Mouse (Mus musculus): ENCODE data around the gene Polrmt. TPM values are rescaled to one million over a fixed set of nuclear protein-coding genes. Genes with fewer than 3 reads are reported as not detected.

Gene Polrmt
- total RNA-seq (2021), result 10 to 100 TPM; 46.3 to 49.5 TPM
- long read RNA-seq, experiment 1, transcript Polrmt-201 (21 exons, 3,755 nt), result major isoform, 29 of 37 reads
- long read RNA-seq, experiment 1, partial matches to known transcripts, result 5 of 37 reads
- long read RNA-seq, experiment 1, other reads (novel, unspliced or antisense), result 3 of 37 reads
- long read RNA-seq, experiment 2, transcript Polrmt-201 (21 exons, 3,755 nt), result major isoform, 8 of 17 reads
- long read RNA-seq, experiment 2, partial matches to known transcripts, result 7 of 17 reads
- long read RNA-seq, experiment 2, other reads (novel, unspliced or antisense), result 2 of 17 reads

DNA sequence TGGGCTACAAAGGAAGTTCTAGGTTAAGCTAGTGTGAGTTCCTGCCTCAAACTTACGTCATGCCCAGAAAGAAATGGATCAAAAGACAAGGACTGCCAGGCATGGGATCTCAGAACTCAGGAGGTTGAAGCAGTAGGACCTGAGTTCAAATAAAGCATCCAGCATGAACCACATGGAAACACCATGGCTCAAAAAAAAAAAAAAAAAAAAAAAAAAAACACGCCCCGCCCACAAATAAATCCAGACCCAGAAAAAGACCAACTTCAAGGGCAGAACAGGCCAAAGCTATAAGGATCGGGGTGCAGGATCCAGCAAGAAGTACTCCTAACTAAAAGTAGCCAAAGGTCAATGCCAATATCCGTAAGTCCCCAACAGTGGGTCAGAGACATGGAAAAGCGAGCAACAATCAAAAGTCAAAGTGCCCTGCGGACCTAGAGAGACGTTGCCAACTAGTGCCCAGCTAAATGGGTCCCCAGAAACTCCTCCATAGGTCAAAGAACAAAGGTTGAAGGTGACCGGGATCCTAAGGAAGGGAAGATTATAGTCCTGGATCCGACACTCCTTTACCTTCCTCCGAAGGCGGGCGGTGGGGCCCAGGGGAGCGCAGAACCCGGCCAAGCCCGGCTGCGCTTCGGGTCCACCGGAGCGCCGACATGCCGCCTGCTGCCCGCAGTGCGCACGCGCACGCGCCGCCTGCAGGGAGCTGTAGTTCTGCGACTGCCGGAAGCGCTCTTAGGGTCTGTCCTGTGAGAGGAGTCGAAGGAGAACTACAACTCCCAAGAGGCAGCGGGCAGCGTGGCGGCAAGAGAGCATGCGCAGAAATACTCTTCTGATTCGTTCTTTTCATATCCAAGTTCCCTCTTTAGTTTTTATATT lies at the start of gene Polrmt:
TSS of gene Polrmt (minus strand) at position 684 of the 876 bp plus-strand sequence.
- peak; percentile 97 to 98 for DNase-seq

DNA sequence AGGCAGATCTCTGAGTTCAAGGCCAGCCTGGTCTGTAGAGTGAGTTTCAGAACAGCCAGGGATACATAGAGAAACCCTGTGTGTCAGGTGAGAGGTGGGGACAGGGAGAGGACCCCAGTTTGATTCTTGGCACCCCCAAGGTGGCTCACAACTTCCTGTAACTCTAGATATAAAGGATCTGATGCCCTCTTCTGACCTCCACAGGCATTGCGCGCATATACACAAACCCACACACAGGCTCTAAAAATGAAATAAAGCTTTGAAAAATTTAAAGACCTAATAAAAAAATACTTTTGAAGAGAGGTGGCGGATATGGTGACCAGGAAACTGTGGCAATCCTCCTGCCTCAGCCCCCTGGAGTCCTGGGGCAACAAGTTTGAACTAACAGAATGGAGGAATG lies 49.5 kb upstream of the Polrmt start:
- DNase-seq, result no peak

DNA sequence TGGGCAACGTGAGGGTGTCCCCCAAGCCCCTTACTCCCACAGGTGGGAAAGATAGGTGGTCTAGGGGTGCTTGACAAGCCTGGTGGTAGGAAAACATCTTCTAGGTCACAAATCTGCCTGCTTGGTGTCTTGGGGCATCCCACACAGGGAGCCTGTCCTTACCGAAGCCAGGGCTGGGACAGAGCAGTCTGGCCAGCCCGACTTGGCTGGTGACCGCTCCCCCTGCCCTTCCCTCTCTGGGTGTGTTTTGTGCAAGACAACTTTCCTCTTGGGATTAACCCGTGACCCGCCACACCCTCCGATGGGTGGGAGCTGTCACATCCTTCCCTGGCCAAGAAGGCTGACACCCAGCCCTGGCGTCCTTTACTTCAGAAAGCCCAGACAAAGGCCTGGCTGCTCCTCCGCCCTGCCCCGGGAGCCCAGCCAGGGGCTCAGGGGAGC lies 48.1 kb upstream of the Polrmt start:
- peak; percentile 91 to 97 for DNase-seq

DNA sequence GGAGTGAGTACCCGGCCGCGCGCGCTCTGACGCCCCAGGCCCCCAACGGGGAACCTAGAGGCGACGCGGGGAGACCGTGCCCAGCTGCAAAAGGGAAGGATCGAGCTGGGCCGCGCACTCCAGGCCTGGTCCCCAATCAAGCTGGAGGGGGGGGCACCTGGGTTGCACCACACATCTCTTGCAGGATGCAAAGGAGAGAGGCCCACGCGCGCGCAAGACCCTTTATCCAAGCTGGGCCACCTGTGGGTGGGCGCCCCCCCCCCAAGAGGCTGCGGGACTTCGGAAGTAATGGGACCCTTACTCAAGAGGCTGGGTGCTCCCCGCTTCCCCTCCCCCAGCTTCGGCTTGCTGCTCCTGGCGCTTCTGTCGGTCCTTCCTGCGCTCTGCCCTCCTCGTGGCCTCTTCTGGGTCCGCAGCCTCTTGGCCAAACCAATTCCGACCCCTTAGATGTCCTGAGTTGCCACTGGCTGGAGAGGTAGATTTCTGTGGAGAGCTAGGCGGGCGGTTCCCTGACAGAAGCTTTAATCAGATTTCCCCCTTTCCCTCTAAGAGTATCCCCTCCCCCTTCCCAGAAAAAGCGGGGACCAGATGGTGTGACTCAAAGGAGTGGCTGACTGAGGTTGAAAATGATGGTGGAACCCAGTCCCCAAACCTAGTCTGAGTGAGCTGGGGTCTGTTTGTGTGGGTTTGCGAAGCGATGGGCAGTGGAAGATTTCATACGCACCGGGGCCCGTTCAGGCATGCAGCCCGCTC lies 47.5 kb upstream of the Polrmt start:
- peak; percentile 55 to 61 for DNase-seq

DNA sequence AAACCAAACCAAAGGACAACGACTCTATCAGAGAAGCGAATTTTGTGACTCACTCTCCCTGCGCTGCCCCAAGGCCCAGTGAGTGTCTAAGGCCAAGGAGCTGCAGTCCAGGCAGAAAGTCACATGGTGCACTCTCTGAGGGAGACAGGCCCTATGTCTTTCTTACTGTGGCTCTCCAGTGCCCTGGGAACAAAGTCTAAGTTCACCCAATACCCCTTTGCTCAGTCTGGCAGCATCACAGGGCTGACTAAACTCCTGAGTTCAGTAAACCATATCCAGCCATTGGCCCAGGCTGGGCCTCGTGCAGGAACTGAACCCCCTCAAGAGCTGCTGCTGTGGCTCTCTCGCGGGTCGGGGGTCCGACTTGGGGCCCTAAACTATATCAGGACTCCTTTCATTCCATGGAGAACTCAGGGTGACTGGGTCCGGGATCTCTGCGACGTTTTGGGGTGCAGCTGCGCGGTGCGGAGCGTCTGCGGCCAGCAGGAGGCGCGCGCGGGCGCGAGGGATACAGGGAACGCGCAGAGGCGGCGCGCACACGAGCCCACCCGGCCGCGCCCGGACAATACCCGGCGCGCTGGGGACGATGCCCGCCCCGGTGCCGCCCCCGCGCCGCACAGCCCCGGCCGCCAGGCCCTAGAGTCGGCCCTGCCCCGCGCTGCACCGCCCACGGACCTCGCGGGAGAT lies 46.8 kb upstream of the Polrmt start, which contains the start of gene Palm:
TSS of gene Palm (plus strand) at position 522 of the 687 bp plus-strand sequence.
- peak; percentile 85 to 92 for DNase-seq

DNA sequence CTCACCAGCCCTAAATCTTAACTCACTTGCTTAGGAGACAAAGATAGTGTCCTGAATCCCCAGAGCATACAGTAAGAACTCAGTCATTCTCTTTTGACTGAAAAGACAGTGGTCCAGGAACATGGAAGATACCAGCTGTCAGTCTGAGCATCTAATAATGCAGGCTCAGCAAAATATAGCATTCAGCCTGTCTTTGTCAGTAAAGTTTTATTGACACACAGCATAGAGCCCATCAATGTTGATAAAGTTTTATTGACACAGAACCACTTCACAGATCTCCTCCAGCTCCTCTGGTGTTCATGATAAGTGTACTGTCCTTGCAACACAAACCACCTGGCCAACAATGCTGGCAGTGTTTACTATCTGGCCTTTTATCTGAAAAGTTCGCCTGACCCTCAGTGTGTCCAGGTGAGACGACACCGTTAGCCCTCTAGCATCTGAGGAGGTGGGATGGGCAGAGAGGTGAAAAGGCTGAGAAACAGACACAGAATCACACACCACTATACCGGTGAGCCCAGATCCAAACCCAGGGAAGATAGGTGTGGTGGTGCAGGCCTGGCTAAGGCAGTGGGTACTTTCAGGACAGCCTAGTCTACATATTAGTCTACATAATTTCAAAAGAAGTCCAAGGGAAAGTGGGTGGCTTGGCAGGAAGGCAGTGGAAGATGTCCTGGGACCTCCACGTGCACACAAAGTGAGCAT lies 46.1 kb upstream of the Polrmt start:
- DNase-seq, result no peak

DNA sequence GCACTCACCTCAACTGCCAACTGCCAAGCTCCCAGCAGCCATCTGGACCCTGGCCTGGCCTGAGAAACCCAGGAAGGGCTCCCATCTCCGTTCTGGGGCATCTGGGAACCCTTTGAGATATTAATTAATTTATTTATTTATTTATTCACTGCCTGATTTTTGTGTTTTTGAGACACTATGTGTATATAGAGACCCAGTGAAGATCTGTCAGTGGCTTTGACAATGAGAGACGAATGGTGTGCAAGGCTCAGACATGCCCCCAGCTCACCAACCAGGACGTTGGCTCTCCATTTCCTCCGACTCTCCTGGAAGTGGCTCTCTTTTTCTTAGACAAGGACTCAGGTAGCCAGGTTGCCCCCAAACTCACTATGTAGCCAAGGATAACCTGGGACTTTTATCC lies 44.5 kb upstream of the Polrmt start, which contains the start of gene Prss57:
TSS of gene Prss57 (minus strand) at position 101 of the 400 bp plus-strand sequence.
- no peak for DNase-seq

DNA sequence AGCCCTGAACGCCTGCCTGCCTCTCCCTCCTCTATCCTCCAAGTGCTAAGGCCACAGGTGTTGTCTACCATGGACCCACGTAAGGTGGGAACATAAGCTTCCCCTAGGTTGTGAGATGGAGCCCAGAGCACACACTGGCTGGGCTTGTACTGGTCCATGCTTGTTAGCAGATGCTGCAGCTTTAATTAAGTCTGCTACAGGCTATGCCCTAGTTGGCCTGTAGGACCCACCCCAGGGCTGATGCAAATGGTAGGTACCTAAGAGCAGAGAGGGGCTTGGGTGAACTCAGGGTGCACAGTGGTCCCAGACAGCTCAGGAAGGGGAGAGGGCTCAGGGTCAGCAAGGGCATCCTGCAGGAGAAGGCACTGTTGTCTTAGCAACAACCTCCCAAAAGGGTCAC lies 43.2 kb upstream of the Polrmt start:
- no peak for DNase-seq

DNA sequence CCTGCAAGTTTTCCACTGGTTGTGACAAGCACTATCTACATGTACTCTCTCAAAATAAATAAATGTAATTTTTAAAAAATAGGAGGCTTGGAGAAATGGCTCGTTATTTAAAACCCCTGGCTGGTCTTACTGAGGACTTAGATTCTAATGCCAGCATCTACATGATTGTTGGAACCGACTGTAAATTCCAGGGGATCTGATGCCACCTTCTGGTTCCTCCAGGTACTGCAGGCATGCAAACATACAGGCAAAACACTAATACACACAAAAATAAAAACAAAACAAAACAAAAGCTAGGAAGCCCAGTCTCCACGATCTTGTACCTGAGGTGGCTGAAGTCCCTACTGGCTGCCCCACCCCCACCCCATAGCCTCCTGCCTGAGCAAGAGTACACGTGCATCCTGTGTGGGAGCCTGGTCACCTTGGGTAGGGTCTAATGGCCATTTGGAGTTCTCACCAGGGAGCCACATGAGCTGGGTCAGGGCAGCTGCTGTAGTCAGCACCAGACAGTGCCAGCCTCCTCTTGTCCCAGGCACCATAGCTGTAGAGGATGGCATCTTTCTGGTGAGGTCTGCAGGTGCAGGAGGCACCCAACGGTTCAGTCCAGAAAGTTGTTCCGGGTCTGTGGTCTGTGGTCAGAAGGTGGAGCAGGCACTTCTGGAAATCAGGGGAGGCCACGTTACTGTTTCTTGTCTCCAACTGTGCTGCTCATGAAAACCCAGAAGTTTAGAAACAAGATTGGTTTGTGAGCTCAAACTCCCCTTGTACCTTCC lies 42.2 kb upstream of the Polrmt start:
- peak; percentile 67 to 93 for DNase-seq

DNA sequence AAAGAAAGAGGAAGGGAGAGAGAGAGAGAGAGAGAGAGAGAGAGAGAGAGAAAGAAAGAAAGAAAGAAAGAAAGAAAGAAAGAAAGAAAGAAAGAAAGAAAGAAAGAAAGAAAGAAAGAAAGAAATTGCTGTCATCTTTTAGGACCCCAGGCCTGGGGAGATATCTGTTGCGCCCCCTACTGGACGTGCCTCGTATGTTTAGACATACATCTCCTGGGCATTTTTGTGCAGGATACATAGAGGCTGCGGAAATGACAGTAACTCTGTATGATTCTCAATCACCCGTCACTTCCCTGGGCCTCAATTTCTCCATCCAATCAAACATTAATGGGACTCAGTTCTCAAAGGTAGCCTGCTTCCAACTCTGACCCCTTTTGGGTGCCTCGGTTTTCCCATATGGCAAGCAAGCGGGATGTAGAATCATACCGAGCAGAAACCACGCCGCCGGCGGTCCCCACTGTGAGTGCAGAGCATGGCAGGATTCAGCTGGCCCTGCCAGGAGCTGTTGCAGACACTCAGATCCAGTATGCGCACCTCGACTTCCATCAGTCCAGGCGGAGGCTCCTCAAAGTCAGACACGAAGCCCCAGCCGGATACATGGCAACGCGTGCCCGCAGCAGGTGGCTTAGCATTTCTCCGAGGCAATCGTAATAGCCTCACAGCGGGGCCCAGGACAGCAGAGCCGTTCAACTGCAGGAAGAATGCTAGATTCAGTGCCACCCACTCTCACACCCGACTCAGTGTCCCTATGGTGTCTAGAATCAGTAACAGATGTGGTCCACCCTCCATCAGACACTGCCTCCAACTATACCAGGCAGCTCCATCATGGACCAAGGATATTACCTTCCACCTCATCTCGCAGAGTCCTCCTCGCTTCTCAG lies 37.8 kb upstream of the Polrmt start:
- peak in 1 of 2 experiments; percentile 65 for DNase-seq

DNA sequence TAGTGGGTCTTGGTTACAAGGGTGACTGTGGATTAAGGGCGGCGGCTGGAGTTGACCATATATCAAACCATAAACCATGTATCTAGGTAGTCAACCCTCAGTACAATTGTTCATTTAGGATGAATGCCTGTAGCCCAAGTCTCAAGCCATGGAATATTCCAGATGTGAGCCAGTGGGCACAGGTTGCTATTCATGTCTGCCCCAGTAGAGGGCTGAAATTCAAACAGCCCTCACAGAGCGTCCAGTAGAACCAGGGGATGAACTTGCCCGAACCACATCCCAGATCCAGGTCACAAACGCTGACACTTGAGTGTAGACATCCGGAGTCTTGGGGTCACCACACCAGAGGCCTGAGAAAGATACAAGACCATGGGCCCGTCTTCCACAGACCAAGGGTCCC lies 36.7 kb upstream of the Polrmt start:
- DNase-seq, result no peak

DNA sequence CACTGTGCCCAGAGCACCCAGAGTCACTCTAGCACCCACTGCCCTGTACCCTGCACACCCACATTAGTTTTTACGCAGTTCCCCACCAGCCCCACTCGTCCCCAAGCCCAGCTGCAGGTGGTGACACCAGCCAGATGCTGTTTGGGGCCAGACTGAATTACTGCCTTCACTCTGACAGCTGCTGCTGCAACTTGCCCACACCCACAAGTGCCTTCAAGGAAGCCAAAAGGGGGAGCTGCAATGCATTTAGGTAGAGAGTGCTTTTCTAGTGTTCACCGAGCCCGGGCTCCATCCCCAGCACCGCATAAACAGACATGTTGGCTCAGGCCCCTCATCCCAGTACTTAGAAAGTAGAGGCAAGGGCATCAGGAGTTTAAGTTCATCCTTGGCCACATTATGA lies 35.6 kb upstream of the Polrmt start:
- no peak for DNase-seq

DNA sequence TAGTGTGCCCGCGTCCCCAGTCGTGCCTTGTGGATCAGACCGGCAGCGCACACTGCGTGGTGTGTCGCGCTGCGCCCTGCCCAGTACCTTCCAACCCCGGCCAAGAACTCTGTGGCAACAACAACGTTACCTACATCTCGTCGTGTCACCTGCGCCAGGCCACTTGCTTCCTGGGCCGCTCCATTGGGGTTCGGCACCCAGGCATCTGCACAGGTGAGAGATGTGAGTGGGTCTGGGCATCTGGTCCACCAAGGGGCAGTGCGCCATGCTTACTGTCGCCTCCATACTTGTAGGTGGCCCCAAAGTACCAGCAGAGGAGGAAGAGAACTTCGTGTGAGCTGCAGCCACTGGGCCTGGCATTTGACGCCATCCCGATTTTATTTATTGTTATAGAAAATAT lies 34.8 kb upstream of the Polrmt start:
- no peak for DNase-seq

DNA sequence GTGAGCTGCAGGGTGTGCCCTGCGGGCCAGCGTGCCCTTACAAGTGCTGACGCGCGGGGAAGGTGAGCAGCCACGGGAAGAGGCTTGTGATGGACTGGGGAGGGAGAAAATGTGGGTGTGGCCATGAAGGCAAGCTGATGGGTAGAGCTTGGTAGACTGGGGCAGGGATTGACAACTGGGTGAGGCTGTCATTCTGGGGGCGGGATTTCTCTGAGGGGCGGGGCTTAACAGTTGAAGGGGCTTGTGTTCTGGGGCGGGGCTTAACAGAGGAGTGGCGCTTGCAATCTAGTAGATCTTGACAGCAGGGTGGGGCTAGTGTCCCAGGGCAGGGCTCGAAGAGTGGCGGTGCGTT lies 34.3 kb upstream of the Polrmt start:
- no peak for DNase-seq

DNA sequence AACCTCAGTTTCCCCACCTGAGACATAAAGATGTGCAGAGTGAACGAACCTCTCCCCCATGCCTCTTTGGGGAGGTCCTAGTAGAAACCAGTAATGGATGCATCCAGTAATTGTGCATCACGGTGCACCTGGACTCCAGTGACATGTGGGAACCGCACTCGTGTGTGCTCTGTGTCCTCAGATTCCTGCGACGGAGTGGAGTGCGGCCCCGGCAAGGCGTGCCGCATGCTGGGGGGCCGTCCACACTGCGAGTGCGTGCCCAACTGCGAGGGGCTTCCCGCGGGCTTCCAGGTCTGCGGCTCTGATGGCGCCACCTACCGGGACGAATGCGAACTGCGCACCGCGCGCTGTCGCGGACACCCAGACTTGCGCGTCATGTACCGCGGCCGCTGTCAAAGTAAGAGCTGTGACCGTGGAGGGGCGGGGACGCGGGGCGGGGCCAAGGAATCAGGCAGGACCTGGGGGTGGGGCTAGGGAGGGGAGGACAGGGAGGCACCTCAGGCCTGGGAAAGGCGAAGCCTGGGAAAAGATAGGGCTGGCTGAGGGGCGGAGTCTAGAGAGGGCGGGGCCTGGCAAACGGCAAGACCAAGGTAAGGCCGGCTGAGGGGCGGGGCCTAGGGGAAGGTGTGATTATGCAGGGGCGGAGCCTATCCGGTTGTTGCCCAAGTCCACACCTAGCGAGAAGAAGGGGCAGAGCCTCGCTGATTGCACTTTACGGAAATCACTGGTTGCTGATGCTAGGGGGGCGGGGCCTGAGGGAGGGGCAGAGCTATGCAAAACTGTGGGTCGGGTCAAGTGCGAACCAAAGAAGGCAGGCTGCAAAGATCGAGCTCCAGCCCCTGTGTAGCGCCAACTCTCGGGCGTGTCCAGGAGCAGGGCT lies 33.6 kb upstream of the Polrmt start:
- peak; percentile 94 to 96 for DNase-seq

DNA sequence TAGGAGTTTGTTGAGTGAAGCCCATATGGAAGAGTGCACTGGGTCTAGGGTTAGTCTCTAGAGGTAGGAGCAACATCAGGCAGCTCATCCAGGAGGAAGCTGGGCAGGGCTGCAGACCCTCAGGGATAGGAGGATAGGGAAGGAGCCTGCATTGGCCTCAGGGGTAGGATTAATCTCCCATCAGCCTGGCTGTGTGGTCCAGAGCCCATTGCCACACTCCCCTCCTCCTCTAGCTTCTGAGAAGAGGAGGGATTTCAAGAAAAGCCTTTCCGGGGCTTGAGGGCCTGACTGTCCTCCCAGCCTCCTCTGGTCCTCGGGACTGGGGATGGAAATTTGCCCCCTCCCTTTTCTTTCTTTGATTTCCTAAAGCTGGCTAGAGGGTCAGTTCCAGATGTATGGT lies 32.8 kb upstream of the Polrmt start:
- no peak for DNase-seq

DNA sequence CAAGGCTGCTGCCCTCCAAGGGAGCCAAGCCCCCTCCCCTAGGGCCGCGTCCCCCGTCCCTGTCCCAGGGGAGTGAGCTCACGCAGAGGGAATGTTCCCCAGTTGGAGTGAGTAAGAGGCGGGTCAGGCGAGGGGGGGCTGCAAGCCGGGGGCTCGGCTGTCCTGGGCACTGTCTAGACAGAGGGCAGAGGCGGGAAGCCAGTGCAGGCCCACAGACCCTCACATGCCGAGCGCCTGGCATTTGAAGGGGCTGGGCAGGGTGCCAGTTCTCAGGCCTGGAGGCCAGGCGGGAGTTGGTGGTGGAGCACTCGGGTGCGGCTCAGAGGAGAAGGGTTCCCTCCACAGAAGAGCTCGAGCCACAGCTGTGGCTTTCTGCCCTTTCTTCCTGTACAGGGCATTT lies 31.6 kb upstream of the Polrmt start:
- DNase-seq, result peak; percentile 50 to 61

DNA sequence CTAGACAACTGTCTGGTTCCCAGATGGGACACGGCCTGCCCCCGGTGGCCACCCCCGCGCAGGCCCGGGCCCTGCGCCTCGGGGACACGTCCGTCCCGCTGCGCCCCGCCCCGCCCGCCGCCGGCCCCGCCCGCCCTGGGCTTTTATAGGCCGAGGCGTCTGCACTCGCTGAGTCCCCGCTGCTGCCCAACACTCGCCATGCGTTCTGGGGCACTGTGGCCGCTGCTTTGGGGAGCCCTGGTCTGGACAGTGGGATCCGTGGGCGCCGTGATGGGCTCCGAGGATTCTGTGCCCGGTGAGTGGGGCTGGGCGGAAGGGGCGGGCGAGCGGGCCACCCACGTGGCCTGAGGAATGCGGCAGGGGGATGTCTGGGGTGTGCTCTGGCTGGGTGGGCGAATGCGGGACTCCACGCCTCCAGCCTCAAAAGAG lies 30.7 kb upstream of the Polrmt start, which contains the start of gene Fstl3:
TSS of gene Fstl3 (plus strand) at position 170 of the 429 bp plus-strand sequence.
- DNase-seq, result peak in 1 of 2 experiments; percentile 45

Data from heart, adult 18-20 months (tissue).